Mouse (Mus musculus) embryonic facial prominence, embryonic 10.5 days (tissue): Measurements from ENCODE around the gene Myt1l. TPM values are rescaled to one million over a fixed set of nuclear protein-coding genes. Genes with fewer than 3 reads are reported as not detected.

Experiments used
- DNase-seq: peaks from one replicate; pipeline ENCODE4 v3.0.0-alpha.2; 2017; ENCODE audit warnings: low spot score
- H3K27ac ChIP-seq: fragments of 300-500 bp; sonication (generic); replicated peaks from 2 replicates; pipeline ENCODE4 v1.5.1; 2016; ENCODE audit warnings: mild to moderate bottlenecking
- H3K27me3 ChIP-seq: fragments of 300-500 bp; sonication (generic); replicated peaks from 2 replicates; pipeline ENCODE4 v1.6.1; 2016; ENCODE audit warnings: low read depth, mild to moderate bottlenecking; ENCODE audit not compliant: poor library complexity, severe bottlenecking
- H3K36me3 ChIP-seq: fragments of 300-500 bp; sonication (generic); replicated peaks from 2 replicates; pipeline ENCODE4 v1.6.1; 2016; ENCODE audit warnings: mild to moderate bottlenecking, moderate library complexity
- H3K4me1 ChIP-seq: fragments of 300-500 bp; sonication (generic); 2 replicates; pipeline ENCODE4 v1.6.1; 2016
- H3K4me3 ChIP-seq: fragments of 300-500 bp; sonication (generic); 2 replicates; pipeline ENCODE4 v1.5.1; 2016; ENCODE audit warnings: mild to moderate bottlenecking, moderate library complexity
- H3K9me3 ChIP-seq: fragments of 300-500 bp; sonication (generic); 2 replicates; pipeline ENCODE4 v1.6.1; 2016; ENCODE audit warnings: mild to moderate bottlenecking
- WGBS: fragments of 180-500 bp; shearing (Covaris S2); methylation state at CpG from one replicate; pipeline ENCODE4 v1.1.7; 2016; 5-methylcytosine and 5-hydroxymethylcytosine counted together
- polyA plus RNA-seq: library from polyadenylated mRNA; unstranded; fragments of >200 nt; fragmentation: Nextera tagmentation; extraction: Ambion mirVana; gene quantifications from 2 replicates; pipeline ENCODE4 v1.2.1, GENCODE M21; 2016

The Myt1l gene
- polyA plus RNA-seq, 1 experiment from 2014 or later, result 3.6 TPM

DNA sequence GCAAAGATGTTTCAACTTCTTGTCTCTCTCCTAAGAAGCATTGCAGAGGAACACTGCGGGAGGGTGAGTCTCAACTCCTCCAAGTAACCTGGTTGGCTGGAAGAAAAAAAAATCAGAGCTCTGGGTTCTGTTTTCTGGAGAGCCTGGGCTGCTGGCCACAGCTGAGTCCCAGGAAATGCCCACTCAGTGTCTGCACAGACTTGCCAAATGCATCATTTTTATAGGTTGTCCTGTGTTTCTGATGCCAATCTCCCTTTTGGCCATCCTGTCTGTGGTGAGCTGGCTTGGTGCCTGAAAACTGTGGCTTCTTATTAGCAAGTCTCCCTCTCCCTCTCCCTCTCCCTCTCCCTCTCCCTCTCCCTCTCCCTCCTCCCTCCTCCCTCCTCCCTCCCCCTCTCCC, 65.6 kb downstream of the Myt1l start:
- Histone ChIP-seq H3K4me1 (no peaks in the 10 kb centered on the region), H3K4me3 (no peak overlapping the region), H3K9me3 (peaks cover 9% of the 10 kb centered on the region; the same call in 1 of the 2 replicates), H3K36me3 (no peaks in the 10 kb centered on the region), H3K27me3 (no peaks in the 10 kb centered on the region), H3K27ac (no peak overlapping the region)
- no peak for DNase-seq
- WGBS, result 90% methylated on average over 1 of the region's 1 CpGs

DNA sequence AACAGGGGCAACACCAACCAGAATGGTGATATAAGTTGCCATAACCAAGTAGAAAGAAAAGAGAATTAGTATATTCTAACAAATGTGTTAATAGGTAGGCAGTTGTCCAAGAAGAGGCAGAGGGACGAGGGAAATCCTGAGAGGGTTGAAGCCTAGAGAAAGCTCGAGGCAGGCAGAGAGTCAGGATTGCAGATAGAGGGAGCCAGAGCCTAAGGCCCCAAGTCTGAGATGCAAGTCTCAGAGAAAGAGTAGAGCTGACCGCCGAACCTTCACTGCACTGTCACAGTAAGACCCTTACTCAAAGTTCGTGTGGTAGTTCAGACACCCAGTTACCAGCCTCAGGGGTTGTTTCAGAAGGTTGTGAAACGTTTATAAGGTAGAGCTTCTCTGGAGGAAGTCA, 71.7 kb downstream of the Myt1l start:
- H3K4me1 ChIP-seq, result no peaks in the 10 kb centered on the region
- no peaks in the 10 kb centered on the region for H3K27me3 ChIP-seq
- no peaks in the 10 kb centered on the region for H3K36me3 ChIP-seq
- 59% methylated on average over 6 of the region's 6 CpGs for WGBS
- no peaks in the 10 kb centered on the region for H3K9me3 ChIP-seq
- H3K4me3 ChIP-seq, result no peak overlapping the region
- no peak overlapping the region for H3K27ac ChIP-seq
- DNase-seq, result peak; percentile 8

DNA sequence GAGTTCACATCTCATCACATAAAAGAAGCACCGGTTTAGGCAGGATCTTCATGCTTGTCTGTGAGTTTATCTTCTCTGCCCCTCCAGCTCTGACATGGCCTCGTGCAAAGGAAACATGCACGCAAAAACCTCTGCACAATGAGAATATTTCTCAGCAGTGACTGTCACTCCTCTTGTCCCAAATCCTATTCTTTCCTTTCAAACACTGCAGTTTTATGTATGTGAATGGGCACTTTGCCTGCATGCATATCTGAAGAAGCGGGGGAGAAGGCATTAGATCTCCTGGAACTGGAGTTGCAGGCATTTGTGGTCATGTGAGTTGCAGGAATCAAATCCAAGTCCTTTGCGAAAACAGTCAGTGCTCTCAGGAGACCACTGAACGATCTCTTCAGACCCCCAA, 73.0 kb downstream of the Myt1l start:
- no peaks in the 10 kb centered on the region for H3K9me3 ChIP-seq
- no peak for DNase-seq
- no peaks in the 10 kb centered on the region for H3K36me3 ChIP-seq
- 88% methylated on average over 6 of the region's 6 CpGs for WGBS
- no peaks in the 10 kb centered on the region for H3K4me1 ChIP-seq
- no peak overlapping the region for H3K4me3 ChIP-seq
- no peak overlapping the region for H3K27ac ChIP-seq
- H3K27me3 ChIP-seq, result no peaks in the 10 kb centered on the region

DNA sequence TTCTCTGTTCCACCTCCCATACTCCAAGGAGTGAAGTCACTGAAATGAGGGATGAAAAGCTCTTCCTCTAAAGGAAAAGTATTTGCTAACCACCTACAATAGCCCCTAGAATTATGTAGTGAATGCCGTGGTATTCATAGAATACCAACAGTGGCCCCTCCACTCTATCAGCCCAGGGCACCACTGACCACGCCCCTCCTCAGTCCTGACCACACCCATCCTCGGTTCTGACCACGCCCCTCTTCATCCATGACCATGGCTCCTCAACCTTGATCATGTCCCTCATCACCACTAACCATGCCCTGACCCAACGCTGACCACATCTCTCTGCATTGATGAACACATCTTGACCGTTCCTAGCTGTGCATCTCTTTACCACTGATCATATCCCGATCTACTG, 76.5 kb downstream of the Myt1l start:
- Histone ChIP-seq H3K4me1 (no peaks in the 10 kb centered on the region), H3K27ac (no peak overlapping the region), H3K4me3 (no peak overlapping the region), H3K9me3 (no peaks in the 10 kb centered on the region), H3K36me3 (no peaks in the 10 kb centered on the region), H3K27me3 (no peaks in the 10 kb centered on the region)
- 88% methylated on average over 7 of the region's 7 CpGs for WGBS
- DNase-seq, result no peak

DNA sequence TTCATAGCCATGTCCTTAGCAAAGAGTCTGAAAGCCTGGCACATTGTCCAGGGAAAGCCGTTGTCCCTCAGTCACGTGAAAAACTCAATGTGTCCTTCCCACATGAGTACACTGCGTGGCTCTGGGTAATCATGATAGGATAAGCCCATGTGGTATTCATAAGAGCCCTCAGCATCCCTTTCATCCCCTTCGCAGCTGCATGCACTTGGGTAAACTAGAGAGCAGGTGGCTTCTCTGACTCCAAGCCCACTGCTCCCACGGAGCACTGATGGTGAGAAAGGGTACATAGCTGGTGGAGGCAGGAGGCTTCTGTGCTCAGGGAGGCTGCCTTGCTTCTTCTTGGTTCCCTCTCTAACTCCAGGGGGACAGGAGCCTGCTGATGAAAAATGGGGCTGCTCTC, 76.9 kb downstream of the Myt1l start:
- Histone ChIP-seq H3K4me1 (no peaks in the 10 kb centered on the region), H3K36me3 (no peaks in the 10 kb centered on the region), H3K9me3 (no peaks in the 10 kb centered on the region), H3K27ac (no peak overlapping the region), H3K4me3 (no peak overlapping the region), H3K27me3 (no peaks in the 10 kb centered on the region)
- DNase-seq, result no peak
- 87% methylated on average over 5 of the region's 5 CpGs for WGBS

DNA sequence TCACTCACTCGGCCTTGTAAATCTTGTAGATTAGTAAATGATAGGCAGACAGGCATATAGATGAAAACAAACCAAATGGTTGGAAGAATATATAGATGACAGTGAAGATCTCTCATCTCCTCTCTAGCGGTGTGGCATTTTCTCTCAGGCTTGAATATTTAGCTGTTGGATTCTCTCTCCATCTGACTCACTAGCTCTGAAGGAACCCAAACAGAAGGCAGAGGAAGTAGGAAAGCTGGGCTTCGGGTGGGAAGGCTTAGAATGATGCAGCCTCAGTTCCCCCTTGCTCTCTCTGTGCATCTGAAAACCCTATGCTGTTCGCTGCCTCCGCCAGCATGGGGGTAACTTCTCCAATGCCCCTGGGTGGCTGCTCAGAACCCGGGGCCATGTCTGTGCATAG, 78.0 kb downstream of the Myt1l start:
- 80% methylated on average over 6 of the region's 6 CpGs for WGBS
- H3K4me3 ChIP-seq, result no peak overlapping the region
- no peaks in the 10 kb centered on the region for H3K36me3 ChIP-seq
- H3K27me3 ChIP-seq, result no peaks in the 10 kb centered on the region
- no peak for DNase-seq
- H3K9me3 ChIP-seq, result no peaks in the 10 kb centered on the region
- no peaks in the 10 kb centered on the region for H3K4me1 ChIP-seq
- no peak overlapping the region for H3K27ac ChIP-seq

DNA sequence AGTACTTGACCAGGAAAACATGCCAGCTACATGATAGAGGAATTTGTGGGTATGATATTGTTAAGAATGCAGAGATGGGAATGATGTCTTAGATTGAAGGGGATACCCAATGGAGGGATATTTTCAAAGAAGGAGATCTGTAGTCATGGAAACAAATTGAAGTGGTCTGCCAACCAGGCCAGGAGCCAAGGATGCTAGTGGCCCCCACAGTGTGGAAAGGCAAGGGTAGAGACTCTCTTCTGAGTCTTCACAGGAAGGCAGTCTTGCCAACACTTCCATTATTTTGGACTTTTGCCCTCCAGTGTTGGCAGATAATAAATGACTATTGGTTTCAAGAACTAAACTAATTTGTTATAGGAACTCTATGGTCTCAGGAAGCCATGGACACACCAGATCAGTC, 89.6 kb downstream of the Myt1l start:
- no peaks in the 10 kb centered on the region for H3K27me3 ChIP-seq
- no peak overlapping the region for H3K4me3 ChIP-seq
- no peaks in the 10 kb centered on the region for H3K9me3 ChIP-seq
- no peak for DNase-seq
- H3K36me3 ChIP-seq, result no peaks in the 10 kb centered on the region
- H3K27ac ChIP-seq, result no peak overlapping the region
- no peaks in the 10 kb centered on the region for H3K4me1 ChIP-seq

DNA sequence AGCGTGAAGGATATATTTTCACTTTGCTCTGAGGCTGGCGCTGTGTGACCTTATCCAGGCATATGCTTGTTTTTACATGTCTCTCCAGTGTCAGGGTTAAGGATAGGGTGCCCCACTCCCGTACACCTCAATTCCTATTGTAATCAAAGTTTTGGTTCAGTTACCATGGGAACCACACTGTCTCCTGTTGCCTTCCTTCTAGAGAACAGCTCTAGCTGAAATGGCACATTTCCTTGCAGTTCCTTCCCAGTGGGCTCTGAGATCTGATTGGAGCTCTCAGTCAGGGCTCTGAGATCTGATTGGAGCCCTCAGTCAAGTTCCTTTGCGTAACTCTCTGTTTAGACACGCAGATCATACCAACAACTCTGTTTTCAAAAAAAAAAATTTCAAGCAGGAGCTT, 93.3 kb downstream of the Myt1l start:
- WGBS, result 76% methylated on average over 5 of the region's 5 CpGs
- Histone ChIP-seq H3K9me3 (no peaks in the 10 kb centered on the region), H3K36me3 (no peaks in the 10 kb centered on the region), H3K27me3 (no peaks in the 10 kb centered on the region), H3K27ac (no peak overlapping the region), H3K4me3 (no peak overlapping the region), H3K4me1 (peaks cover 3% of the 10 kb centered on the region)
- DNase-seq, result no peak

DNA sequence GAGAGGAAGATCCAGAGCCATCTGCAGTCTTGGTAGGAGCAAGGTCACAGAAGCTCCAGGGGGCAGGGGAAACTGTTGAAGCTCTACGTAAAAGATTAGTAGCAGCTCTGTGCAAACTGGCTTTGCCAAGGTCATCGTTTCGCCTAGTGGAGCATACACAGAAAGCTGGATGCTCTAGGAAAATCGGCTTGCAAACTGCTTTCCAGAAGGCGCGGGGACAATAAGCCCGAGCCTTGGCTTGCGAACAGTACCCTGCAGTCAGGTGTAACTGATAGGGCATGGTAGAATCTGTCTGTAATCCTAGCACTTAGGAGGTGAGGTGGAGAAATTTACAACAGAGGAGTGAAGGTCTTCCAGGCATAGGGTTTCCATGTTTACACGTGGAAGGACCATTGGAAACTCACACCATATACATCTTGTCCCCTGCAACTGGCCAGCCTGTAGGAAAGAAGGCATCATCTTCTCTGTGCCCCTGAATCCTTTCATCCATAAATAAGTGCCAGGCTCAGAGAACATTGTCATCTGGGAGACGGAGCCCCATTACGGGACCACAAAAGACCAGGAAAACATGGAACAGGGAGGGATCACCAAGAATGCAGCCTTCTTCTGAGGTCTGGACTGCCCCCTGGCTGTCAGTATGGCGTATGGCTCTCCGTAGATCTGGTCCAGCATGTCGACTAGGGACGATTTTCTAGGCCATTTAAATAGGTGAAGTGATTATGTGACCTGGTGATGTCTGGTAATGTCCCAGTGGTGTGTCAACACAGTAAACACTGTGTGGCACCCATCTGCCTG, 100.0 kb downstream of the Myt1l start:
- Histone ChIP-seq H3K27me3 (no peaks in the 10 kb centered on the region), H3K4me1 (peaks cover 10% of the 10 kb centered on the region), H3K36me3 (no peaks in the 10 kb centered on the region), H3K4me3 (no peak overlapping the region), H3K9me3 (no peaks in the 10 kb centered on the region), H3K27ac (no peak overlapping the region)
- peak; percentile 36 for DNase-seq
- 74% methylated on average over 15 of the region's 15 CpGs for WGBS

DNA sequence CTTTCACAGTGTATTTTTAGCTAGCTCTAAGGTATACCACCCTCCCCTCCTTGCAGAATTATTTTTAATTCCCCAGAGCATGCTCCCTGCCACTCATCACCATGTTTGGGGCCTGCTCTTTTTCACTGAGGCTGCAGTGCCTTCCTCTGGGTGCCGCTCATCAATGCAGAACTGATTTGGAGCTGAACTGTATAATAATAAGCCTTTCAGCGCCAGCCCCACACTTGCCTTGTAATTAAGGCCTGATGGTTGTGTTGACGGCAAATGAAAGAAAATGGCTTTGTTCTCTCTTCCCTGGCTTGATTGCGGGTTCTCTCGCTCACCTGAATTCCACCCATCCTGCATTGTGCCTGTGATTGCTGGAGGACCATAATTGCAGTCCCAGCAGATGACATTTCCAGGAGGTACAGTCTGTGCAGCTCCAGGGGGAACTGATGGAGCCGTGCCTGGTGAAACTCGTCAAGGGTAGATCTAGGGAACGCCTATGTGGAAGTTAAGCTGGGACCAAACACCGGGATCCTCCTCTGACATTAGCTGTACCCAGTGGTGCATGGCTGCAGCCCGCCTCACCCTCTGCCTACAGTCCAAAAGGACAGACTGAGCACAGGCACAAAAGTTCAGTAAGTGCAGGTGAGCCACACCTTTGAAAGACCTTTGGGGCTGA, 101.8 kb downstream of the Myt1l start:
- Histone ChIP-seq H3K4me3 (no peak overlapping the region), H3K9me3 (no peaks in the 10 kb centered on the region), H3K4me1 (peaks cover 10% of the 10 kb centered on the region), H3K27ac (no peak overlapping the region), H3K27me3 (no peaks in the 10 kb centered on the region), H3K36me3 (no peaks in the 10 kb centered on the region)
- WGBS, result 70% methylated on average over 10 of the region's 10 CpGs
- no peak for DNase-seq

DNA sequence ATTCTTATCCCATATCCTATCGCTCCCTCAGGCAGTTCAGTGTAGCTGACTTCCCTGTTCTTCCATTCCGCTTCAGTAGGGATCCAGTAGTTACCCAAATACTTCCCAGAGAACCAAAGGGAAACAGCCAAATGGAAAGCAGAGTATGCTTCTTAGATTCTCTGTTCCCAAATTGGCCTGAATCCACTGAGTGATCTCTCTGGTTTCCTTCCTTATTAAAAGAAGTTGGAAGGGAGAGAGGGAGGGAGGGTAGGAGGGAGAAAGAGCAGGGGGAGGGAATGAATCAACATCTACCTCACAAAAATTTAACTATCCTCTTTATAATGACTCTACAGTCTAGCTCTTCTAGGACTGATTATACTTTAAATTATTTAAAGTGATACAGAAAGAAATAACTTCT, 106.3 kb downstream of the Myt1l start:
- 82% methylated on average over 2 of the region's 2 CpGs for WGBS
- DNase-seq, result no peak
- Histone ChIP-seq H3K4me1 (0 out of 2 replicates have a peak, but pooled peaks cover 6% of the 10 kb centered on the region), H3K36me3 (no peaks in the 10 kb centered on the region), H3K9me3 (no peaks in the 10 kb centered on the region), H3K27ac (no peak overlapping the region), H3K4me3 (no peak overlapping the region), H3K27me3 (no peaks in the 10 kb centered on the region)

DNA sequence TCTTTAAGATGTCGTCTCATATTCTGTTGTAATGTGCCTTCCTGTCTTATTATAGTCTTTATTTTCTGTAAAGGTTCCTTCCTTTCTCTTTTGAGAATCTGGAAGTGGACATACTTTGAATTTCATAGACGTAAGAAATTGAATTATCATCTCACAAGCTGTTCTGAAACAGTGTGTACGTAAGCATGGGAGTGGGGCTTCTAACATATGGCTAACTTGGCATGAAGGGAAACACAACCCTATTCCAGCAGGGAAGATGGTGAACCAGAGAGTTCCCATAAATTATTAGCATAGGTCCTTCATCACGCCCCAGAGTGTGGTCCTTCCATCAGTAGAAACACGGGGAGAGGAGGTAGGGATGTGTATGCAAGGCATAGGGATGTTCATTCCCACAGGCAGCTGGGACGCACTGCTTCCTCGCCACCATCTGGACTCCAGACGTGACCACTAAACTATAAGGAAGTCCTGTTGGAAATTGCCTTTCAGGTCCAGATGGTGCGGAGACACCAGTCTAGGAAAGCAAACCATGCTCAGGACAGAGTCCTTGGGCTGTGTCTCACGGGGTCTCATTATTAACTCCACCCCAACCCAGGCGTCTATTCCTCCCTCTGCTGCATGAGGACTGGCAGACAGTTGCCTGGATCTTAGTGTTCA, 111.5 kb downstream of the Myt1l start:
- H3K36me3 ChIP-seq, result no peaks in the 10 kb centered on the region
- no peaks in the 10 kb centered on the region for H3K9me3 ChIP-seq
- peaks cover 10% of the 10 kb centered on the region for H3K4me1 ChIP-seq
- H3K4me3 ChIP-seq, result no peak overlapping the region
- DNase-seq, result peak; percentile 43
- 52% methylated on average over 11 of the region's 11 CpGs for WGBS
- no peaks in the 10 kb centered on the region for H3K27me3 ChIP-seq
- H3K27ac ChIP-seq, result no peak overlapping the region

DNA sequence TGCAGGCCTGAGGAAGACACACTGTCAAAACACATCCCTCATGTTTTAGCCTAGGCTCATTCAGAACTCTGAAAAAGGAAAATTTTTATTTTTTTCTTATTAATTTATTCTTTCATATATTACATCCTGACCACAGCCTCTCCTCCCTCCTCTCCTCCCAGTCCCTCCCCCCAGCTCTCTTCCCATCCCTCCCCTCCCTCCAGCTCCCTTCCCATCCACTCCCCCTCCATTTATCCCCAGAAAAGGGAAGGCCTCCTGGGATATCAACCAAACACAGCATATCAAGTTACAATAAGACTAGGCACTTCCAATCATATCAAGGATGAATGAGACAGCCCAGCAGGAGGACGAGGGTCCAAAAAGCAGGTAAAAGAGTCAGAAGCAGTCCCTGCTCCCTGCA, 112.0 kb downstream of the Myt1l start:
- H3K27ac ChIP-seq, result no peak overlapping the region
- peaks cover 10% of the 10 kb centered on the region for H3K4me1 ChIP-seq
- no peak for DNase-seq
- WGBS, result 31% methylated on average over 1 of the region's 1 CpGs
- no peak overlapping the region for H3K4me3 ChIP-seq
- H3K27me3 ChIP-seq, result no peaks in the 10 kb centered on the region
- no peaks in the 10 kb centered on the region for H3K9me3 ChIP-seq
- no peaks in the 10 kb centered on the region for H3K36me3 ChIP-seq
